Mouse (Mus musculus): Measurements from ENCODE around the gene Emilin2. TPM values are rescaled to one million over a fixed set of nuclear protein-coding genes. Genes with fewer than 3 reads are reported as not detected.

The Emilin2 gene
- polyA plus RNA-seq, 1 experiment: 2.0 TPM

- TF ChIP-seq POLR2A (IDR thresholded peaks at IDR 0.05; ENCODE audit: borderline replicate concordance, extremely low read depth, insufficient read depth, insufficient read length, poor library complexity, severe bottlenecking) (no peak), CTCF (IDR thresholded peaks at IDR 0.05; ENCODE audit: borderline replicate concordance, extremely low read depth, insufficient read depth, insufficient read length) (no peak)
- DNase-seq (ENCODE audit: low read depth): no peak
Measured at GRCm38 (mm10) chr17:71211962-71212646, 99.7 kb downstream of the Emilin2 start.

GRCm38 (mm10) chr17:71209936-71210335 lies 101.8 kb downstream of the Emilin2 start:
- TF ChIP-seq POLR2A (IDR thresholded peaks at IDR 0.05; ENCODE audit: borderline replicate concordance, extremely low read depth, insufficient read depth, insufficient read length, poor library complexity, severe bottlenecking): no peak
- TF ChIP-seq CTCF (IDR thresholded peaks at IDR 0.05; ENCODE audit: borderline replicate concordance, extremely low read depth, insufficient read depth, insufficient read length): no peak
- DNase-seq (ENCODE audit: low read depth): no peak

- TF ChIP-seq CTCF (IDR thresholded peaks at IDR 0.05; ENCODE audit: borderline replicate concordance, extremely low read depth, insufficient read depth, insufficient read length): no peak
- TF ChIP-seq POLR2A (IDR thresholded peaks at IDR 0.05; ENCODE audit: borderline replicate concordance, extremely low read depth, insufficient read depth, insufficient read length, poor library complexity, severe bottlenecking): no peak
- DNase-seq (ENCODE audit: low read depth): no peak
Measured at GRCm38 (mm10) chr17:71208921-71209320, 102.9 kb downstream of the Emilin2 start.

GRCm38 (mm10) chr17:71208376-71208775 lies 103.4 kb downstream of the Emilin2 start:
- no peak for DNase-seq (ENCODE audit: low read depth)
- TF ChIP-seq CTCF (IDR thresholded peaks at IDR 0.05; ENCODE audit: borderline replicate concordance, extremely low read depth, insufficient read depth, insufficient read length) (no peak), POLR2A (IDR thresholded peaks at IDR 0.05; ENCODE audit: borderline replicate concordance, extremely low read depth, insufficient read depth, insufficient read length, poor library complexity, severe bottlenecking) (no peak)

GRCm38 (mm10) chr17:71207268-71207667 lies 104.5 kb downstream of the Emilin2 start:
- DNase-seq (ENCODE audit: low read depth): no peak

GRCm38 (mm10) chr17:71206136-71206893 lies 105.5 kb downstream of the Emilin2 start:
- DNase-seq (ENCODE audit: low read depth): no peak
- TF ChIP-seq POLR2A (IDR thresholded peaks at IDR 0.05; ENCODE audit: borderline replicate concordance, extremely low read depth, insufficient read depth, insufficient read length, poor library complexity, severe bottlenecking): no peak

More at GRCm38 (mm10) chr17:71207268-71207667, 104.5 kb downstream of the Emilin2 start:
- TF ChIP-seq CTCF (IDR thresholded peaks at IDR 0.05; ENCODE audit: borderline replicate concordance, extremely low read depth, insufficient read depth, insufficient read length): no peak
- TF ChIP-seq POLR2A (IDR thresholded peaks at IDR 0.05; ENCODE audit: borderline replicate concordance, extremely low read depth, insufficient read depth, insufficient read length, poor library complexity, severe bottlenecking): no peak

- no peak for DNase-seq (ENCODE audit: low read depth)
Measured at GRCm38 (mm10) chr17:71204809-71205091, 107.0 kb downstream of the Emilin2 start.

GRCm38 (mm10) chr17:71203998-71204808 lies 107.6 kb downstream of the Emilin2 start:
- DNase-seq (ENCODE audit: low read depth): no peak
- TF ChIP-seq POLR2A (IDR thresholded peaks at IDR 0.05; ENCODE audit: borderline replicate concordance, extremely low read depth, insufficient read depth, insufficient read length, poor library complexity, severe bottlenecking): no peak
- no peak for TF ChIP-seq CTCF (IDR thresholded peaks at IDR 0.05; ENCODE audit: borderline replicate concordance, extremely low read depth, insufficient read depth, insufficient read length)

More at GRCm38 (mm10) chr17:71204809-71205091, 107.0 kb downstream of the Emilin2 start:
- TF ChIP-seq CTCF (IDR thresholded peaks at IDR 0.05; ENCODE audit: borderline replicate concordance, extremely low read depth, insufficient read depth, insufficient read length): no peak
- TF ChIP-seq POLR2A (IDR thresholded peaks at IDR 0.05; ENCODE audit: borderline replicate concordance, extremely low read depth, insufficient read depth, insufficient read length, poor library complexity, severe bottlenecking): no peak

Other genes with a start within 250 kb of the Emilin2 start
- gene Lpin2, start 129.4 kb downstream of the Emilin2 start, polyA plus RNA-seq (2012; rRNA removed): 20.4 and 34.5 TPM in 2 replicates
- 0.54 and 1.4 TPM in 2 replicates for gene Gm4707, start 147.9 kb upstream of the Emilin2 start, polyA plus RNA-seq (2012; rRNA removed)
- gene Smchd1, start 163.4 kb upstream of the Emilin2 start, polyA plus RNA-seq (2012; rRNA removed): 33.7 and 41.3 TPM in 2 replicates
- 5.6 and 6.8 TPM in 2 replicates for gene Ndc80, start 214.9 kb upstream of the Emilin2 start, polyA plus RNA-seq (2012; rRNA removed)
- 0.70 and 0.81 TPM in 2 replicates for gene Spdya, start 240.1 kb upstream of the Emilin2 start, polyA plus RNA-seq (2012; rRNA removed)